Mouse (Mus musculus): ENCODE measurements at regions not wholly inside any gene's neighbourhood (a gene's known extent, or its start where the extent isn't known, plus 50 kb on each side); places are given as distances from the start of the nearest gene placed in this dataset.
A peak's percentile ranks its signal among the peaks of the same experiment; 100 is the strongest.

DNA sequence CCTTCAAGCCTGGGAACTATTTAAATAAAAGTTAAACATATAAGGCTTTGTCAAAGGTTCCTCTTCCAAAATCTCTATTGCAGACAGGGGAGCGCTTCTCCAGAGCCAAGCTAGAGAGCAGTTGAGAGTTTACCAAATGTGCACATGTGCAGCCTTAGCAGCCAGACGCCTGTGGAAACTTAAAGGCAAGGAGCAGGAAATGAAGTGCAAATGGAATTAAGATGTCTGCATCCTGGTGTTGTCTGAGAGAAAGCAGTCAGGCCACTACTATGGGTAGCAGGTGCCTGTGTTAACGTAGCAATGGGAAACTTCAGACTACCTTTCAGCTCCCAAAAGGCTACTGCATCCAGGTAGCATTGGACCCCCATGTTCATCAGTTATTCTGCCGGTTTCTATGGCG is 282.4 kb upstream of the Hnrnpa3 start:
- ATAC-seq (ENCODE audit: low FRiP score, low read depth): no peak
- 80% methylated on average over 5 of the region's 5 CpGs for WGBS
- H3K27ac ChIP-seq (replicated peaks): peak overlapping the region; percentile 31; the same call in 1 of the 2 replicates

GRCm38 (mm10) chr2:75385551-75386263 is 273.4 kb upstream of the Hnrnpa3 start:
- Histone ChIP-seq H3K4me3 (no peak overlapping the region), H3K27ac (replicated peaks) (peak overlapping the region; percentile 73), H3K9ac (replicated peaks) (no peak overlapping the region), H3K36me3 (no peaks in the 10 kb centered on the region), H3K9me3 (no peaks in the 10 kb centered on the region), H3K4me1 (peaks cover 14% of the 10 kb centered on the region; the same call in 1 of the 2 replicates), H3K4me2 (replicated peaks) (no peak overlapping the region), H3K27me3 (no peaks in the 10 kb centered on the region)
- ATAC-seq (ENCODE audit: low FRiP score, low read depth): no peak
- 37% methylated on average over 7 of the region's 7 CpGs for WGBS

More for the DNA sequence above, 282.4 kb upstream of the Hnrnpa3 start:
- Histone ChIP-seq H3K9ac (replicated peaks) (no peak overlapping the region), H3K4me1 (no peaks in the 10 kb centered on the region), H3K27me3 (no peaks in the 10 kb centered on the region), H3K36me3 (no peaks in the 10 kb centered on the region), H3K9me3 (no peaks in the 10 kb centered on the region), H3K4me2 (replicated peaks) (no peak overlapping the region), H3K4me3 (no peak overlapping the region)

- H3K27me3 ChIP-seq: no peaks in the 10 kb centered on the region
- no peaks in the 10 kb centered on the region for H3K36me3 ChIP-seq
- H3K4me2 ChIP-seq (replicated peaks): no peak overlapping the region
- peaks cover 14% of the 10 kb centered on the region; the same call in 1 of the 2 replicates for H3K4me1 ChIP-seq
- ATAC-seq (ENCODE audit: low FRiP score, low read depth): no peak
- H3K9me3 ChIP-seq: no peaks in the 10 kb centered on the region
- no peak overlapping the region for H3K4me3 ChIP-seq
- H3K9ac ChIP-seq (replicated peaks): no peak overlapping the region
- 93% methylated on average over 3 of the region's 3 CpGs for WGBS
- no peak overlapping the region for H3K27ac ChIP-seq (replicated peaks)
Measured at GRCm38 (mm10) chr2:75386636-75387035, 272.4 kb upstream of the Hnrnpa3 start.

DNA sequence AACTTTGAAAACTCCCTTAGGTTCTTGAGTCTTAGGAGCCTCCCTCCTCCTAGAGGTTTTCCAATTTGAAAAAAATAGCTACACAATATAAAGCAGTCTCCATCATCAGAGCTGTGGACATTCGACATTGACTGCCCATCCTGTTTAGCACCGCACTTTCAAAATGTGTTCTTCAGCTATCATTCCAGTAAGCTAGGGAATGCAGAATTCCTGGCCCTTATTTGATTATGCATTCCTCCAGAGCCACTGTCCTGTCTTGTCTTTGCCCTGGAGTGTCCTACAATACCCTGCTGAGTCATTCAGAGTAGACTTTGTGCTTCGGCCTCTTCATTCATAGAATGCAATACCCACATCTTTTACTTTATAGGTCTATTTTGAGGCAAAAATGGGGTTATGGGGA is 267.0 kb upstream of the Hnrnpa3 start:
- no peaks in the 10 kb centered on the region for H3K27me3 ChIP-seq
- WGBS: 87% methylated on average over 3 of the region's 3 CpGs

DNA sequence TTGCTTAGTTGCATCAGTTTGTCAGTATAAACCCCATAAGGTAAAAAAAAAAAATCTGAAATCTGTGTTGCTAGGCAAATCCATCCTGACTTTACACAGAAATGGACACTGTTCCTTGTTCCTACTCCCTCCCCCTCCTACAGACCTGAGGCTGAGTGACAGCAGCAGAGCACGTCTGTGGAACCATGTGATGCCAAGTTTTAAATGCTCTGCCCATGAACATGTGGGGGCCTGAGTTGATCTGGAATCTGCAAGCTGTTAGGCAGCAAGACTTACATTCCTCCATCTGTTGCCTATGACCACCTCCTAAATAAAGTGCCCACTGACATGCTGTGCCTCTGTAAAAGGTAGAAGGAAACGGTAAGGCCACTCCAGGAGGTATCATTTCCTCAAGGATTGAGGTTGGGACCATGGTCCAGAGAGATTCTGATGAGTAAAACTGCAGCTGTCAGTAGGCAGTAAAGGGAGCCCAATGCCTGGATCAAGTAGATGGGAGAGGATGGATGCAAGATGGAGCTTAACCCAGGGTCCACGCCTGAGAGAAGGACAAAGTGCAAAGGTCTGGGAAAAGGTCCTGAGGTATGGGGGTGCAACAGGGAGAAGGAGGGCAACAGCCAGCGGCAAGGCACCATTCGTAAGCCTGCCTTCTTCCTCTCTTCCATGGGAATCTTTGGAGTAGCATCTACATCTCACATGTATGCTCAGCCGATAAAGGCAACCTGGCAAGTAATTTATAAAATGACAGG is 264.0 kb upstream of the Hnrnpa3 start:
- Histone ChIP-seq H3K4me1 (no peaks in the 10 kb centered on the region), H3K4me3 (no peak overlapping the region), H3K9me3 (no peaks in the 10 kb centered on the region), H3K27ac (replicated peaks) (no peak overlapping the region), H3K27me3 (no peaks in the 10 kb centered on the region), H3K4me2 (replicated peaks) (no peak overlapping the region), H3K36me3 (no peaks in the 10 kb centered on the region), H3K9ac (replicated peaks) (no peak overlapping the region)
- 80% methylated on average over 6 of the region's 6 CpGs for WGBS
- no peak for ATAC-seq (ENCODE audit: low FRiP score, low read depth)

More for the DNA sequence above, 267.0 kb upstream of the Hnrnpa3 start:
- H3K27ac ChIP-seq (replicated peaks): no peak overlapping the region
- H3K4me3 ChIP-seq: no peak overlapping the region
- H3K4me2 ChIP-seq (replicated peaks): no peak overlapping the region
- no peaks in the 10 kb centered on the region for H3K9me3 ChIP-seq
- H3K9ac ChIP-seq (replicated peaks): no peak overlapping the region
- no peaks in the 10 kb centered on the region for H3K36me3 ChIP-seq
- ATAC-seq (ENCODE audit: low FRiP score, low read depth): no peak
- no peaks in the 10 kb centered on the region for H3K4me1 ChIP-seq

GRCm38 (mm10) chr2:75396016-75396415 is 263.0 kb upstream of the Hnrnpa3 start:
- Histone ChIP-seq H3K4me2 (replicated peaks) (no peak overlapping the region), H3K27ac (replicated peaks) (no peak overlapping the region), H3K27me3 (no peaks in the 10 kb centered on the region), H3K9me3 (no peaks in the 10 kb centered on the region), H3K36me3 (no peaks in the 10 kb centered on the region), H3K9ac (replicated peaks) (no peak overlapping the region), H3K4me3 (no peak overlapping the region), H3K4me1 (no peaks in the 10 kb centered on the region)
- no peak for ATAC-seq (ENCODE audit: low FRiP score, low read depth)
- 86% methylated on average over 2 of the region's 2 CpGs for WGBS

- Histone ChIP-seq H3K27me3 (no peaks in the 10 kb centered on the region), H3K36me3 (no peaks in the 10 kb centered on the region), H3K4me2 (replicated peaks) (no peak overlapping the region), H3K4me3 (no peak overlapping the region), H3K27ac (replicated peaks) (no peak overlapping the region), H3K9ac (replicated peaks) (no peak overlapping the region), H3K4me1 (no peaks in the 10 kb centered on the region), H3K9me3 (no peaks in the 10 kb centered on the region)
- WGBS: 83% methylated on average over 7 of the region's 7 CpGs
- no peak for ATAC-seq (ENCODE audit: low FRiP score, low read depth)
Measured at GRCm38 (mm10) chr2:75400291-75400870, 258.7 kb upstream of the Hnrnpa3 start.

DNA sequence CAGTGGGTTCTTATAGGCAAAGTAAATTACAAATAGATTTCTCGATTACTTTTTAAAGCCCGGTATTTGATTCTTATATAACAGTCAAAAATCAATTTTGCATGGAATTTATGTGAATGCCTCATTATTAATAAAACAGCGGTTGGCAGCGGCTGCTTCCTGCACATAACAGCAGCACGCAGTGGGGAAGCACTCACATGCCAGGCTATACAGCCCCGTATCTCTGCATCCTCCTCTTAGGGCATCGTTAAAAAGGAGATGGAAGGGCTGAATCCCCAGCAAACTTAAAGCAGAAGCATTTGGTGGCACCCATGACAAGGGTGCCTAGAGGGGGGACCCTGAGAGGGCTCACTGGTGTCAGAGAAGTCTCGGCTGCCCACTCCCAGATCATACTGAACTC is 255.3 kb upstream of the Hnrnpa3 start:
- Histone ChIP-seq H3K36me3 (no peaks in the 10 kb centered on the region), H3K4me3 (no peak overlapping the region), H3K4me2 (replicated peaks) (no peak overlapping the region), H3K4me1 (peaks cover 14% of the 10 kb centered on the region), H3K9me3 (no peaks in the 10 kb centered on the region), H3K27me3 (no peaks in the 10 kb centered on the region), H3K27ac (replicated peaks) (no peak overlapping the region; the same call in 1 of the 2 replicates), H3K9ac (replicated peaks) (no peak overlapping the region)
- ATAC-seq (ENCODE audit: low FRiP score, low read depth): no peak
- WGBS: 90% methylated on average over 8 of the region's 8 CpGs

- H3K9ac ChIP-seq (replicated peaks): no peak overlapping the region
- H3K27me3 ChIP-seq: no peaks in the 10 kb centered on the region
- H3K9me3 ChIP-seq: no peaks in the 10 kb centered on the region
- H3K27ac ChIP-seq (replicated peaks): no peak overlapping the region
- 0 out of 2 replicates have a peak, but pooled peaks have one; percentile 34 for ATAC-seq (ENCODE audit: low FRiP score, low read depth)
- H3K4me3 ChIP-seq: no peak overlapping the region
- 59% methylated on average over 13 of the region's 13 CpGs for WGBS
- H3K4me1 ChIP-seq: peaks cover 14% of the 10 kb centered on the region
- H3K36me3 ChIP-seq: no peaks in the 10 kb centered on the region
- no peak overlapping the region for H3K4me2 ChIP-seq (replicated peaks)
Measured at GRCm38 (mm10) chr2:75405524-75406214, 253.4 kb upstream of the Hnrnpa3 start.

GRCm38 (mm10) chr2:75406721-75407455 is 252.2 kb upstream of the Hnrnpa3 start:
- H3K27me3 ChIP-seq: no peaks in the 10 kb centered on the region
- H3K27ac ChIP-seq (replicated peaks): no peak overlapping the region
- peaks cover 14% of the 10 kb centered on the region for H3K4me1 ChIP-seq
- H3K9me3 ChIP-seq: no peaks in the 10 kb centered on the region
- no peak overlapping the region for H3K9ac ChIP-seq (replicated peaks)
- no peak overlapping the region for H3K4me3 ChIP-seq
- ATAC-seq (ENCODE audit: low FRiP score, low read depth): no peak
- H3K4me2 ChIP-seq (replicated peaks): no peak overlapping the region
- H3K36me3 ChIP-seq: no peaks in the 10 kb centered on the region
- WGBS: 68% methylated on average over 6 of the region's 6 CpGs

GRCm38 (mm10) chr2:75407560-75407959 is 251.5 kb upstream of the Hnrnpa3 start:
- no peak overlapping the region for H3K4me3 ChIP-seq
- no peak for ATAC-seq (ENCODE audit: low FRiP score, low read depth)
- no peaks in the 10 kb centered on the region for H3K9me3 ChIP-seq
- H3K4me2 ChIP-seq (replicated peaks): no peak overlapping the region
- no peak overlapping the region for H3K27ac ChIP-seq (replicated peaks)
- 73% methylated on average over 4 of the region's 4 CpGs for WGBS
- no peak overlapping the region for H3K9ac ChIP-seq (replicated peaks)
- peaks cover 14% of the 10 kb centered on the region for H3K4me1 ChIP-seq
- no peaks in the 10 kb centered on the region for H3K36me3 ChIP-seq
- no peaks in the 10 kb centered on the region for H3K27me3 ChIP-seq

Data from midbrain, embryonic 12.5 days (tissue).